Mouse (Mus musculus): Measurements from ENCODE around the gene Sar1b. TPM values are rescaled to one million over a fixed set of nuclear protein-coding genes. Genes with fewer than 3 reads are reported as not detected.

The Sar1b gene
- total and polyA plus RNA-seq, 3 experiments, result 104 to 124 TPM; not detected in 1

DNA sequence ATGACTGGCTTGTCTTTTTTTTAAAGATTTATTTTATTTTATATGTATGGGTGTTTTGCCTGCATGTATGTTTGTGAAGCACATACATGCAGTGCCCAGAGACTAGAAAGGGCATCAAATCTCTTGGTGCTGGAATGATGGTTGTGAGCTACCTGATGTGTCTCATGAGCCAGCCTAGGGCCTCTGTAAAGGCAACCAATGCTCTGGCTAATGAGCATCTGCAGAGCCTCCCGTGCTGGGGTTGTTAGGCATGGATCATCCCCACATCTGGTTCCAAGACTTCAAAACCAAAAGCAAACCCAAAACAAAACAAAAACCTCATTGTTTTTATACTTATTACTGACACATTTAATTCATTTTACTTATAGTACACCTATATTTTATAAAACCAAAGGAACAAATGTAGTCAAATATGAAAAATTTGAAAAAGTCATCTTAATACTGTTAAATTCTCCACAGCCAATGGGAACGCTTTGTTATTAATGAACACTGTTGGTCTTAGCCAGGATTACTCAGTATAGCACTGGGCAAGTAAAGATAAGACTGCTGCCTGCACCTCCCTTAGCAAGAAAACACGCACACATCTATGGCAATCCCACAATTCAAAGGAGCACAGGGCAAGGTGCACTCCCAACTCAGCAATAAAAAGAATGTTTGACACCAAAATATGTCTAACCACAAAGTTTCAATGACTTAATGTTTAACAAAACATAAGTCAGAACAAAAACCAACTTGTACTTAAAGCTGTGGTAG, 24.7 kb upstream of the Sar1b start:
- Histone ChIP-seq H3K36me3 (ENCODE audit: control insufficient read depth in 1 of 2, insufficient read depth in 2 of 2, low read length in 2 of 2) (peaks cover 11 to 33% of the 10 kb centered on the region in 2 experiments), H3K4me1 (ENCODE audit: control insufficient read depth in 1 of 2, insufficient read depth in 2 of 2, low read length in 2 of 2) (peaks cover 0 to 10% of the 10 kb centered on the region in 2 experiments; a peak in 3 of 4 replicates), H3K27me3 (ENCODE audit: control insufficient read depth in 1 of 2, insufficient read depth in 2 of 2, low read length in 2 of 2) (no peaks in the 10 kb centered on the region), H3K9me3 (replicated peaks; ENCODE audit: insufficient read depth, low read length) (no peaks in the 10 kb centered on the region), H3K4me3 (ENCODE audit: control insufficient read depth in 1 of 2, insufficient read depth in 1 of 2, low read depth in 2 of 2, low read length in 2 of 2) (no peak overlapping the region), H3K9ac (ENCODE audit: control insufficient read depth, low read depth, low read length, poor library complexity, severe bottlenecking) (no peak overlapping the region), H3K79me2 (ENCODE audit: control insufficient read depth, insufficient read depth, low read length, poor library complexity) (no peaks in the 10 kb centered on the region), H3K27ac (ENCODE audit: control insufficient read depth, low read depth, low read length) (no peak overlapping the region)
- peak; percentile 38 for DNase-seq (ENCODE audit: low read depth, low spot score)
- TF ChIP-seq POLR2AphosphoS2 (IDR thresholded peaks at IDR 0.05; ENCODE audit: low read length) (no peak), TCF12 (IDR thresholded peaks at IDR 0.05; ENCODE audit: low read depth, low read length) (no peak), TAL1 (IDR thresholded peaks at IDR 0.05; ENCODE audit: low read length) (no peak), CHD2 (IDR thresholded peaks at IDR 0.05; ENCODE audit: low read length) (no peak), GABPA (IDR thresholded peaks at IDR 0.05; ENCODE audit: low read depth, low read length) (no peak)

DNA sequence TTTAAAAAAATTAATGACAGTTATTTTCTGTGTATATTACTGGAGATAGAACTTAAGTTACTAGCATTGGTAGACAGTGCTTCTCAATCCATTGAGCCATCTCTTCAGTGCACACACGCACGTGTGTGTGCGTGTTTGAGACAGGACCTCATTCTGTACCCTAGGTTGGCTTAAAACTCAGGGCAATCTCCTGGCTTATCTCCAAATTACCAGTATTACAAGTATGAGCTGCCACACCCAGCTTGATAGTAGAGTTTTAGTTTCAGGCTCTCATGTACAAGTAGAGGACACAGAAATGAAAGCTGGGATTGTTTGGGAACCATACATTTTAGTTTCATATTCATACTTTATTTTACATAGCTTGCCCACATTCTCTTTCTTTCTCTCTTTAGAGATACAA, 22.8 kb upstream of the Sar1b start:
- Histone ChIP-seq H3K9me3 (replicated peaks; ENCODE audit: insufficient read depth, low read length) (no peaks in the 10 kb centered on the region), H3K4me3 (ENCODE audit: control insufficient read depth in 1 of 2, insufficient read depth in 1 of 2, low read depth in 2 of 2, low read length in 2 of 2) (no peak overlapping the region), H3K27ac (ENCODE audit: control insufficient read depth, low read depth, low read length) (no peak overlapping the region), H3K27me3 (ENCODE audit: control insufficient read depth in 1 of 2, insufficient read depth in 2 of 2, low read length in 2 of 2) (no peaks in the 10 kb centered on the region), H3K36me3 (ENCODE audit: control insufficient read depth in 1 of 2, insufficient read depth in 2 of 2, low read length in 2 of 2) (peaks cover 11 to 29% of the 10 kb centered on the region in 2 experiments), H3K9ac (ENCODE audit: control insufficient read depth, low read depth, low read length, poor library complexity, severe bottlenecking) (no peak overlapping the region), H3K79me2 (ENCODE audit: control insufficient read depth, insufficient read depth, low read length, poor library complexity) (no peaks in the 10 kb centered on the region), H3K4me1 (ENCODE audit: control insufficient read depth in 1 of 2, insufficient read depth in 2 of 2, low read length in 2 of 2) (peaks cover 0 to 10% of the 10 kb centered on the region in 2 experiments; a peak in 3 of 4 replicates)
- DNase-seq (ENCODE audit: low read depth, low spot score), result peak; percentile 30
- no peak for TF ChIP-seq USF1 (IDR thresholded peaks at IDR 0.05; ENCODE audit: low read depth, low read length)
- no peak for TF ChIP-seq MYC (IDR thresholded peaks at IDR 0.05; ENCODE audit: low read depth, low read length)
- no peak for TF ChIP-seq MYB (IDR thresholded peaks at IDR 0.05; ENCODE audit: low read depth, low read length)
- no peak for TF ChIP-seq NRF1 (IDR thresholded peaks at IDR 0.05; ENCODE audit: insufficient read depth, low read depth, low read length, poor library complexity, severe bottlenecking)
- no peak for TF ChIP-seq E2F4 (IDR thresholded peaks at IDR 0.05; ENCODE audit: borderline replicate concordance, low read depth, low read length)
- TF ChIP-seq TCF12 (IDR thresholded peaks at IDR 0.05; ENCODE audit: low read depth, low read length), result no peak
- TF ChIP-seq GATA1 (IDR thresholded peaks at IDR 0.05; ENCODE audit: low read depth, low read length), result no peak
- no peak for TF ChIP-seq RAD21 (IDR thresholded peaks at IDR 0.05; ENCODE audit: low read depth, low read length)
- TF ChIP-seq ZKSCAN1 (IDR thresholded peaks at IDR 0.05; ENCODE audit: low read depth, low read length), result no peak
- no peak for TF ChIP-seq MAZ (IDR thresholded peaks at IDR 0.05; ENCODE audit: low read depth, low read length)
- no peak for TF ChIP-seq ZC3H11A (IDR thresholded peaks at IDR 0.05; ENCODE audit: low read depth, low read length)
- TF ChIP-seq MAX (IDR thresholded peaks at IDR 0.05; ENCODE audit: low read length), result no peak
- no peak for TF ChIP-seq POLR2AphosphoS5 (IDR thresholded peaks at IDR 0.05; ENCODE audit: borderline replicate concordance, low read depth, low read length)

Data from MEL (cell line).